Mouse (Mus musculus) heart, postnatal 25 days (tissue): ENCODE measurements around the gene Yipf6. TPM values are rescaled to one million over a fixed set of nuclear protein-coding genes. Genes with fewer than 3 reads are reported as not detected.
A peak's percentile ranks its signal among the peaks of the same experiment; 100 is the strongest.
"Not testable (repeated sequence)": the region's sequence is repeated elsewhere in the genome, so short reads cannot be mapped to it uniquely, and the experiment has no call there.

Experiments used
- DNase-seq: peaks from one replicate; pipeline ENCODE4 v3.0.0; 2022; ENCODE audit warnings: low spot score
- intact Hi-C: fragments of 180-260 bp; cut with DNase I; formaldehyde crosslinking; loops from one replicate; pipeline ENCODE4 v1.15.1; 2025
- total RNA-seq, 2 experiments: library from RNA; stranded (reverse); gene quantifications; 2 replicates each; pipeline ENCODE4 v1.2.3; 2021

Yipf6 gene
- total RNA-seq: 10 to 100 TPM; 21.4 to 21.5 TPM

GRCm38 (mm10) chrX:98936101-98936500, at the start of gene Yipf6:
Yipf6 (plus strand) TSS chrX:98936316.
- intact Hi-C loops: no loop called here
- no peak for DNase-seq

- no peak for DNase-seq
- intact Hi-C loops: loop anchor here (2.0 to 10.0 kb wide), 2 partner anchors 29 to 75 kb away; no protein-coding TSS in a partner anchor
Observed at GRCm38 (mm10) chrX:98890072-98890405, 46.1 kb upstream of the Yipf6 start.

GRCm38 (mm10) chrX:98890406-98891116, 45.6 kb upstream of the Yipf6 start, which contains the start of gene Ophn1:
Ophn1 (minus strand) TSS chrX:98891025.
- peak; percentile 66 for DNase-seq
- intact Hi-C loops: loop anchor here (2.0 to 10.0 kb wide), 2 partner anchors 28 to 76 kb away; no protein-coding TSS in a partner anchor

GRCm38 (mm10) chrX:98898307-98898706, 37.8 kb upstream of the Yipf6 start:
- DNase-seq: peak; percentile 30

GRCm38 (mm10) chrX:98904226-98904625, 31.9 kb upstream of the Yipf6 start:
- intact Hi-C loops: no loop called here
- no peak for DNase-seq

More at GRCm38 (mm10) chrX:98898307-98898706, 37.8 kb upstream of the Yipf6 start:
- intact Hi-C loops: loop anchor here (10.0 kb wide), 1 partner anchor 84 kb away; no protein-coding TSS in a partner anchor

- DNase-seq: no peak
- intact Hi-C loops: no loop called here
Observed at GRCm38 (mm10) chrX:98908910-98909309, 27.2 kb upstream of the Yipf6 start.

GRCm38 (mm10) chrX:98919423-98919822, 16.7 kb upstream of the Yipf6 start:
- intact Hi-C loops: loop anchor here (1.0 to 2.0 kb wide), 2 partner anchors 29 to 218 kb away; partner anchors contain the start of gene Ophn1
- no peak for DNase-seq

GRCm38 (mm10) chrX:98936707-98937554, 815 bp downstream of the Yipf6 start:
- intact Hi-C loops: no loop called here
- peak; percentile 91 for DNase-seq

- intact Hi-C loops: no loop called here
- peak; percentile 89 for DNase-seq
Observed at GRCm38 (mm10) chrX:98937555-98938294, 1.6 kb downstream of the Yipf6 start.

- no peak for DNase-seq
- intact Hi-C loops: no loop called here
Observed at GRCm38 (mm10) chrX:98953941-98954340, 17.8 kb downstream of the Yipf6 start.

- intact Hi-C loops: no loop called here
- DNase-seq: no peak
Observed at GRCm38 (mm10) chrX:98958287-98958686, 22.2 kb downstream of the Yipf6 start.

- intact Hi-C loops: no loop called here
Observed at GRCm38 (mm10) chrX:98959050-98959449, 22.9 kb downstream of the Yipf6 start.

GRCm38 (mm10) chrX:98963742-98964141, 27.6 kb downstream of the Yipf6 start:
- intact Hi-C loops: no loop called here
- no peak for DNase-seq

More at GRCm38 (mm10) chrX:98959050-98959449, 22.9 kb downstream of the Yipf6 start:
- no peak for DNase-seq

- intact Hi-C loops: no loop called here
- no peak for DNase-seq
Observed at GRCm38 (mm10) chrX:98964513-98964912, 28.4 kb downstream of the Yipf6 start.

- DNase-seq, intact Hi-C loops: not testable (repeated sequence)
Observed at GRCm38 (mm10) chrX:98986611-98987010, 50.5 kb downstream of the Yipf6 start.

GRCm38 (mm10) chrX:98989574-98989973, 53.5 kb downstream of the Yipf6 start:
- peak; percentile 15 for DNase-seq
- intact Hi-C loops: loop anchor here (1.0 to 2.0 kb wide), 2 partner anchors 70 to 119 kb away; no protein-coding TSS in a partner anchor
